Mouse (Mus musculus) embryonic fibroblast, embryonic 13.5 days (primary cell): Measurements from ENCODE around the gene Nrg3.

ENCODE experiments used
- CTCF ChIP-seq: IDR thresholded peaks from 2 replicates; pipeline ENCODE4 v1.5.1; 2011; ENCODE audit warnings: mild to moderate bottlenecking, control low read depth, low read length, moderate library complexity, borderline replicate concordance; ENCODE audit not compliant: insufficient read depth
- POLR2A ChIP-seq: IDR thresholded peaks from 2 replicates; pipeline ENCODE4 v1.6.1; 2011; ENCODE audit warnings: low read depth, mild to moderate bottlenecking, control low read depth, low read length, moderate library complexity

DNA sequence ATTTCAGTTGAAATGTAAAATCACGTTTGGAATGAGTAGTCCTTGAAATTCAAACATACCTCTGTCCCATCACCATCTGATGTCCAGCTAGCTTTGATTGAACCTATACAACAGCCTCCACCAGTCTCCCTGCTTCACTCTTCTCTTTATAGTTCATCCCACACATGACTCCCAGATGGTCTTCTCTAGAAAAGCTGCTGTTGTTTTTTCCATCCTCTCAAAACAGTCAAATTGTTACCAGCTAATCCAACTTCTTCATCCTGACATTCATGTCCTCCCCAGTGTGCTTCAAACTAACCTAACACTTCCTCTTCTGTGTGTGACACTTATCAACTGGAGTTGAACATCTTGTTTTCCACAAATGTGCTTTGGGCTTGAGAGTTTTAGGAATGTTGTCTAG, 317.4 kb downstream of the Nrg3 start:
- TF ChIP-seq CTCF (no peak), POLR2A (no peak)
